In the genomic region with DNA sequence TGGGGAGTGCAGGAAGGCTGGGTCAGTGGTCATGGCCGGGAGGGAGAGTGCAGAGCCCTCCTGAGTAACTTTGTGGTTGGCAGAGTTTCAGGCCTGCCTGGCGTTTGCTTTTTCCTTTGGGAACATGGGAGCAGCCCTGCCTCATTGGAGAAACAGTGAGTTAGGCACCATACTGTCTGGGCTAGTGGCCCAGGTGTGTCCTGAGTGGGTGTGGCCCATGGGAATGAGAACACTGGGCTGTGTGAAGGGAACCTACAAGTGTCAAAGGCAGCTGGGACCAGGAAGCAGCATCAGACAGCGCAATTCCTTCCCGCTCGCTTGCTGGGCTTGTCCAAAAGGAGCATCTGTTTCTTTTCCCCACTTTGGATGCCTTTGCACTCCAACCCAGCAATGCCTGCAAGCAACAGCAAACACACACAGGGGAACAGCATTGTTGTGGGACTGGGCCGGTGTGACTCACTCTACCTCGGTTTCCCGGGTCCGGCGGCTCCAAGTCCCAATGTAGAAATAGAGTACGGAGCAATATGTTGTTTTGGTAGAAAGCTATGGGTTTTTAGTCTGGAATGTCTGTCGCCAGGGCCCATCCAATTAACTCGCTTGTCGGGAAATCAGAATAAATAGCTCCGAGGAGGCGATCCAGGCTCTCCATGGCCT, we compare ENCODE assay signal across 12 mouse cellular contexts. TPM values are rescaled to one million over a fixed set of nuclear protein-coding genes. Genes with fewer than 3 reads are reported as not detected.
DNase-seq lines count a peak whose midpoint lies in the region; ATAC-seq and TF ChIP-seq lines count a peak whose summit lies in the region.
"Had no signal": no experiment of that assay in that cellular context is flagged by ENCODE, and none has a peak within 500 bp of the region (broad histone marks: within the 10 kb centered on the region; RNA-seq: fewer than 3 reads in every experiment).

No protein-coding gene starts in this region.

- no peak for TF ChIP-seq EP300 in heart, postnatal 0 days (IDR thresholded peaks at IDR 0.05; ENCODE audit: low read depth)

- 79% methylated on average over 16 of the region's 16 CpGs for WGBS in heart, postnatal 0 days
- 80% methylated on average over 16 of the region's 16 CpGs for whole genome bisulfite sequencing in midbrain, embryonic 14.5 days
- 82% methylated on average over 16 of the region's 16 CpGs for WGBS in kidney, embryonic 15.5 days

- H3K4me1 ChIP-seq in heart, postnatal 0 days (ENCODE audit: control insufficient read depth, insufficient read depth) = peaks cover 10% of the 10 kb centered on the region; the same call in 1 of the 2 replicates
- peaks cover 53% of the 10 kb centered on the region for H3K4me1 ChIP-seq in midbrain, embryonic 14.5 days (ENCODE audit: control insufficient read depth, insufficient read depth, low read length)
- peaks cover 46% of the 10 kb centered on the region for H3K4me1 ChIP-seq in kidney, embryonic 15.5 days

- ATAC-seq in heart, postnatal 0 days (ENCODE audit: insufficient read depth, low read depth) = no peak
- no peak for ATAC-seq in midbrain, embryonic 14.5 days (ENCODE audit: low FRiP score, low TSS enrichment)
- no peak for ATAC-seq in inflammation-experienced regulatory T-cells, adult 6 months
- no peak for ATAC-seq in kidney, embryonic 15.5 days (replicated peaks; ENCODE audit: low FRiP score)

- intact Hi-C loops in gastrocnemius, postnatal 14 days (cut with DNase I; ENCODE audit: low total_unique reads) = no loop called here

- peak; percentile 41 for DNase-seq in gastrocnemius, postnatal 14 days
- no peak for DNase-seq in gastrocnemius, postnatal 10 days
- peak; percentile 39 for DNase-seq in ZHBTc4 (ENCODE audit: low read depth, low spot score)
- no peak for DNase-seq in heart, postnatal 0 days (ENCODE audit: low spot score)
- DNase-seq in midbrain, embryonic 14.5 days = no peak
- no peak for DNase-seq in adrenal gland, postnatal 36 days
- DNase-seq: cerebellum, adult 9-11 months; kidney, adult 18-20 months; spleen, adult 18-20 months had no signal

- H3K9me3 ChIP-seq in heart, postnatal 0 days (replicated peaks; ENCODE audit: control insufficient read depth, low read length) = no peaks in the 10 kb centered on the region; the same call in 1 of the 2 replicates
- H3K9me3 ChIP-seq in midbrain, embryonic 14.5 days (ENCODE audit: control insufficient read depth, low read length) = no peaks in the 10 kb centered on the region
- H3K9me3 ChIP-seq in kidney, embryonic 15.5 days (replicated peaks) = no peaks in the 10 kb centered on the region

- no peaks in the 10 kb centered on the region for H3K36me3 ChIP-seq in heart, postnatal 0 days (replicated peaks; ENCODE audit: control insufficient read depth, insufficient read depth, low read length)
- H3K36me3 ChIP-seq in midbrain, embryonic 14.5 days (ENCODE audit: control insufficient read depth, insufficient read depth, low read length) = no peaks in the 10 kb centered on the region
- H3K36me3 ChIP-seq in kidney, embryonic 15.5 days = no peaks in the 10 kb centered on the region

- H3K9ac ChIP-seq in heart, postnatal 0 days (replicated peaks; ENCODE audit: low read depth, low read length) = no peak overlapping the region
- H3K9ac ChIP-seq in midbrain, embryonic 14.5 days (replicated peaks; ENCODE audit: low read length) = no peak overlapping the region
- no peak overlapping the region for H3K9ac ChIP-seq in kidney, embryonic 15.5 days

- H3K4me2 ChIP-seq in heart, postnatal 0 days (ENCODE audit: low read depth, low read length) = no peak overlapping the region
- no peak overlapping the region for H3K4me2 ChIP-seq in midbrain, embryonic 14.5 days (ENCODE audit: low read length)
- no peak overlapping the region for H3K4me2 ChIP-seq in kidney, embryonic 15.5 days
- H3K4me2 ChIP-seq: liver, embryonic 11.5 days had no signal

- H3K27me3 ChIP-seq in heart, postnatal 0 days (ENCODE audit: control insufficient read depth, insufficient read depth, low read length) = no peaks in the 10 kb centered on the region
- no peaks in the 10 kb centered on the region for H3K27me3 ChIP-seq in midbrain, embryonic 14.5 days (ENCODE audit: control insufficient read depth, insufficient read depth, low read length)
- no peaks in the 10 kb centered on the region for H3K27me3 ChIP-seq in kidney, embryonic 15.5 days

- H3K4me3 ChIP-seq in heart, postnatal 0 days (ENCODE audit: low read depth, low read length) = no peak overlapping the region
- H3K4me3 ChIP-seq in midbrain, embryonic 14.5 days (replicated peaks; ENCODE audit: low read depth, low read length) = no peak overlapping the region
- no peak overlapping the region for H3K4me3 ChIP-seq in kidney, embryonic 15.5 days (replicated peaks)

- TF ChIP-seq CTCF in heart, postnatal 0 days (IDR thresholded peaks at IDR 0.05; ENCODE audit: low read depth) = no peak

- 0 out of 2 replicates have a peak overlapping the region, but pooled peaks have one; percentile 1 for H3K27ac ChIP-seq in heart, postnatal 0 days (ENCODE audit: low read depth)
- peak overlapping the region; percentile 92 for H3K27ac ChIP-seq in midbrain, embryonic 14.5 days (replicated peaks; ENCODE audit: low read depth, low read length)
- H3K27ac ChIP-seq in kidney, embryonic 15.5 days = no peak overlapping the region

RNA-seq across cellular contexts. Expression of a gene that starts 32.3 kb away (rescaled TPM):
- total RNA-seq in gastrocnemius, postnatal 14 days (2021) = 10 to 100 TPM; 16.8 to 17.1 TPM
- 10 to 100 TPM; 19.6 to 21.6 TPM for total RNA-seq in gastrocnemius, postnatal 10 days (2021)
- total RNA-seq in heart, postnatal 0 days (2014; rRNA removed; ENCODE audit: low replicate concordance) = 3.4 and 7.7 TPM in 2 replicates
- 1.7 and 2.0 TPM in 2 replicates for polyA plus RNA-seq in heart, postnatal 0 days (2015; fragmentation: Nextera tagmentation; extraction: Ambion mirVana)
- 5.9 TPM in 2 replicates for polyA plus RNA-seq in midbrain, embryonic 14.5 days (2014; fragmentation: Nextera tagmentation; extraction: Ambion mirVana)
- 1 to 10 TPM in 1 of 3 experiments, under 1 TPM in 1, not detected in 1; 0.49 to 1.6 TPM for polyA plus RNA-seq in inflammation-experienced regulatory T-cells, adult 6 months (2017; shearing (Covaris generic))
- 0.48 and 0.62 TPM in 2 replicates for polyA plus RNA-seq in kidney, embryonic 15.5 days (2015; fragmentation: Nextera tagmentation; extraction: Ambion mirVana)
- 1 to 10 TPM; 3.8 to 9.1 TPM for total RNA-seq in adrenal gland, postnatal 36 days (2021)

Comparison
In these comparisons a context has a peak if more than half of its experiments do, and no peak if none do; other contexts are left out.
1. DNase-seq: peak in gastrocnemius, postnatal 14 days (single experiment) and ZHBTc4 (single experiment); none in gastrocnemius, postnatal 10 days (single experiment), heart, postnatal 0 days (single experiment), midbrain, embryonic 14.5 days (single experiment) and adrenal gland, postnatal 36 days (0 of 2).